Mouse (Mus musculus): ENCODE data around the gene Vgll1.
A peak's percentile ranks its signal among the peaks of the same experiment; 100 is the strongest.

The Vgll1 gene

DNA sequence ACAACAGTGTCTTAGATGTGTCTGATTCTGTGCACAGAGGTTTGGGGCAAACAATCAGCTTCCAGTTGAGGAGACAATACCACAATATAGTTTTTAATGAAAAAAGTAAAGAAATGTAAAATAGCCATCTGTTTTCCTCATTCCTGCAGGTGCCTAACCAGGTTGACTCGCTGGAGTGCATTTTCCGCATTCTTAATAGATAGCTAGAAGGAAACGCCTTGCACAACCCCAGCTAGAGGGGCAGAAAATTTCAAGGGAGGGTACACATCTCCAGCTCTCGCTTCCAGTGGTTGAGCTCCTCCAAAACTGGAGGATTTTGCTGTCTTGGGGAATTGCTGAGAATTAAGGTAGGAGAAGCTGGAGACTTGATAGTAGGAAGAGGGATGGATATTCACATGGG lies at the start of gene Vgll1:
Vgll1 (plus strand) TSS at position 301 of the 400 bp plus-strand sequence.
- no peak for DNase-seq (ENCODE audit: low spot score)

DNA sequence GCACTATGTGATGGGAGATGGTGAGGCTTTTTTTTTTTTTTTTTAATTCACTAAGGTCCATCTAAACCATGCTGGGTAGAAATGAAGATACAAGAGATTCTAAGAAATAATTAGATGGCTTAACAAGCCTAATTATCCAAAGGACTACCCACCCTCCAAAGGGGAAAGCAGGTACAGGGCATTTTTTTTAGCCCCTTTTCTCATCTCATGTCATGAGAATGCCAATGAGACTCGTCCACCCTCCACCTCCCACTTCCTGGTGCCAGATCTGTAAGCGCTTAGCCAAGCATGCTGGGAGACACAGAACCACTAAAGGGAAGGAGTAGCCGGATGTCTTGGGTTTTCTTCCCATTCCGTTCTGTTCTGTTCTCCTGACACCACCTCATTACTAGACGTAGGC lies 45.1 kb upstream of the Vgll1 start, which contains the start of gene Brs3:
Brs3 (plus strand) TSS at position 301 of the 400 bp plus-strand sequence.
- DNase-seq (ENCODE audit: low spot score) = no peak

DNA sequence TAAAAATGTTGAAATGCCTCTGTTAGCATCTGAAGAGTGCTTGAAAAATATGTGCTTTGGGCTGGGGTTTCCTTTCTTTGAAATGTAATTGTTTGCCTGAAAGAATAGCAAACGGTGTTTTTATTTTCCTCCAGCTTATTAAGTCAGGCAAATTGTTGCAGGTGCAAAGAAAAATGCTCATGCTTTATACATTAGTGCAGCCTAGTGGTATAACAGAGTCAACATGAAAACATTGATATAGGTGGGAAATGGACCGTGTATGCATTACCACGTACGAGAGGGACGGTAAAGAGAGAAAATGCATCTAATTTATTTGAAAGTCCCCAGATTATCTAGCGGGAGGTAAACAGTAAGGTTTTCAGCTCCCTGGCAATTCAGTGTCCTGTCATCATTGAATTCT lies 44.0 kb upstream of the Vgll1 start:
- no peak for DNase-seq (ENCODE audit: low spot score)

DNA sequence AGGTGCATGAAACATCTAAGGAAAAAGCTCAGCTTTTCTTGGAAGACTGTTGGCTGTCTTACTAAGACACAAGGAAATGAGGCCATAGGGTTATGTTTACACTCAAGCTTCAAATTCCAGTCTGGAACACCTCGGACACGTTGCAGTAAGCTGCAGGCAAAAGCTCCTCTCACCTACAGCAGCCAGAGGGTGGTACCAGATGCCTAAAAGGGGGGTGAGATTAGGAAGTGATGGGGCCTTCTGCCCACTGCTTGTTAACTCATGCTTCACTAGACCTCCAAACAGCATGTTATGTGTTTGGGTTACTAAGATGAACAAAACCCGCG lies 35.1 kb upstream of the Vgll1 start:
- no peak for DNase-seq (ENCODE audit: low spot score)

DNA sequence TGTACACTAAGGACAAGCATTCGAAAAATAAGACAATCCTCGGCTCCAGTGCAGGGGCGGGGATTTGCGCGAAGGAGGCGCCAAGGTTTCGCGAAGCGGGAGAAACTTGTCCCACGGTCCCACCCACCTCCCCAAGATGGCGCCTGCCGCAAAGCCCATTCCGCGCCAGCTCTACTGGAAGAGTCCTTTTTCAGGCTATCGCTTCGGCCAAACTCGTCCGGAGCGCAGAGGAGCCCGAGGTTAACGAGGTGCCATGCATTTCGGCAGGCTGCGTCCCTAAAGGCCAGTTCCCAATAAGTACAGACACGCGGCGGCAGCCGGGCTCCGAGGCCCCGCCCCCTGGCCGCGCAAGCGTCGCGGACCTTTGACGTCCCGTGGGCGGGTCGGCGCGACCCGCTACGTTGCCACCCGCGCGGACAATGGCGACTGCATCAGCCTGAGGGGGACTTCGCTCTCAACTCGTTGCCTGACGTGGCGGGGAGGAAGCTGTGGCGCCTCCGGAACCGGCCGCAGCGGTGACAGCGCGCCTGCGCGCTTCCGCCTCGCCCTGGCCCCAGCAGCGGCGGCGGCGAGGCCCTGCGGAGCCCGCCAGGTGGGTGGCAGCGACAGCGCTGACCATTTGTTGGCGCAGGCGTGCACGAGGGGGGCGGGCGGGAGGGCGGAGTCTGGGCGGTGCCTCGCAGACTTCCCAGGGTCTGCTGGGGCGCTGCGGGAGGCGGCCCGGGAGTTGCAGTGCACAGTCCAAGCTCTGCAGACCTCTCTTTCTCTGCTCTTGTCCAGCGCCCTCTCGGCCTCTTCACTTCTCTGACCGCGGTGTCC lies 34.5 kb upstream of the Vgll1 start, which contains the start of gene Htatsf1:
Htatsf1 (plus strand) TSS at position 410 of the 819 bp plus-strand sequence.
- peak; percentile 82 for DNase-seq (ENCODE audit: low spot score)

DNA sequence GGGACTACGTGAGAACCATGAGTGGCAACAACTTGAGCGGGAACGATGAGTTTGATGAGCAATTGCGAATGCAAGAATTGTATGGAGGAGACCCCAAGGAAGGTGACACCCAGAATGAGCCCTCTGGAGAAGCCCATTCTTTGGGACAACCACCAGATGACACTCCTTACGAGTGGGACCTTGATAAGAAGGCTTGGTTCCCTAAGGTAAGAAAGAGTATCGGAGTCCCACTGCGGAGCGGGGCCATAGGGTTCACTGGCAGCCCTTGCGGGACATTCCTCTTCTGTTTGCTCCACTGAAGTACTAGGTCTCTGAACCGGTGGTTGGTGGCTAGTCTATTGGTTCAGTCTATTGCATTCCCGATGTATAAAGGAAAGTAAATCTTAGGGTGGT lies 33.9 kb upstream of the Vgll1 start:
- DNase-seq (ENCODE audit: low spot score) = no peak

DNA sequence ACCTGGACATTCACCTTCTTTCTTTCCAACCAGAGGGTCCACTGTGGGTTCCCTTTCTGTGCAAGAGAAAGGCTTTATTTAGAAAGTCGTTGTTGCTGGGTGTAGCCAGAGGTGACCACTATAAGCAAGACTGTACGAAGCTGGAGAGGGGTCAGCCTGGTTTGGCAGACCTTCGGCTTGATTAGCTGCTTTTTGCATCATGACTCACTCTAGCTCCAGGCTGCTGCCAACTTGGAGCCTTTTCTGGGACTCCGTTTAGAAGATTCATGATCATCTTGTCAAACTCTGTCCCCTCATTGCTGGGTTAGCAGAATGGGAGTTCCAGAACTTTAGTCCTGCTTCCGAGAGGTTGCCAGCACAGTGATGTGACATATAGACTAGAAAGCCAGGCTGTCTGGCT lies 6.4 kb upstream of the Vgll1 start:
- DNase-seq (ENCODE audit: low spot score) = no peak

DNA sequence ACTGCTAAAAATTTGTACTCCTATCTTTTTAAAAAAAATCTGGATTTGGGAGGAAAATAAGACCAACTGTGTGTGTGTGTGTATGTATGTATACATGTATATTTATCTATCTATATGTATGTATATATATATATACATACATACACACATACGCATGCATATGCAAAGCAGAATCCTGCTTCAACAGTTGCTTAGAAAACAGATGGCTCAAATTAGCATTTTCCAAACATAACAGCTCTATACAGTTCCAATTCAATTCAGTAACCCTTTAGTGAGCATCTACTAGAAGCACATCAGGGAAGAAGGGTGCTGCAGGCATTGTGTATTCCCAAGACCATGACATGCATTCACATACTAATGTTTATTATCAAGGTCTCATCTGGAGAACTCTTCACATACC lies 15.5 kb downstream of the Vgll1 start:
- no peak for DNase-seq (ENCODE audit: low spot score)

DNA sequence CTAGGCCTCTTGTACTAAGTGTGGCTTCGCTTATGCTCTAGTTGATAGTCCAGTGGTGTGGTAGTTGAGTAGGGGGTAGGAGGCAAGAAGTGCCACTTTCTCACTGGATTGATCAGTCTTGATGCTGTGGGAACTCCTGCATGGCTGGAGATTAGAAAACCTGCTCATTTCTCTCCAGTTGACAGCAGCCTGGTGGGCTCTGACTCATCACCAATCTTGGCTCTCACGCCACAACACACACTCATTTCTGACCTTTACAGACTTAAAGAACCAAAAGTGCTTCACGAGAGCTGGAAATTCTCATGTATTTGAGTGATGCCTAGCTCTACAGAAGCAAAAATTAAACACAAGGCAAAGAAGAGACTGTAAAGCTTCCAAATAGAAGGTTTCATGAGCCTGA lies 19.1 kb downstream of the Vgll1 start:
- DNase-seq (ENCODE audit: low spot score) = no peak

DNA sequence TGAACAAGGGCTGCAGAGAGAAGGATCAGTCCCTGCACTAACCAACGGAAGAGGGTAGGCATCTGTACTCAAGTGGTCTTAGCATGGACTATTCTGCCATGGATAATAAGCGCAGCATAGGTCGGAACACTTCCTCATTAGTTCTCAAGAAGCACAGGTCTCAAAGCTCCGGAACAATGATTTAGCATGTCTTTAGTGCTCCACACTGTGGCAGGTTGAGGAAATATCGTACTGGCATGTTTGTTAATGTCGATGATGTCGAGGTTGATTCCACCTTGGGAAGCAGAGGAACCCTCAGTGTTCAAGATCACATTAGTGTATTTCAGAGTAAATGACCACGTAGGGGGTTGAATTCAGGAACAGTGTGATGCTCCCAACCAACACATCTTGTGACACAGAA lies 30.2 kb downstream of the Vgll1 start:
- no peak for DNase-seq (ENCODE audit: low spot score)

DNA sequence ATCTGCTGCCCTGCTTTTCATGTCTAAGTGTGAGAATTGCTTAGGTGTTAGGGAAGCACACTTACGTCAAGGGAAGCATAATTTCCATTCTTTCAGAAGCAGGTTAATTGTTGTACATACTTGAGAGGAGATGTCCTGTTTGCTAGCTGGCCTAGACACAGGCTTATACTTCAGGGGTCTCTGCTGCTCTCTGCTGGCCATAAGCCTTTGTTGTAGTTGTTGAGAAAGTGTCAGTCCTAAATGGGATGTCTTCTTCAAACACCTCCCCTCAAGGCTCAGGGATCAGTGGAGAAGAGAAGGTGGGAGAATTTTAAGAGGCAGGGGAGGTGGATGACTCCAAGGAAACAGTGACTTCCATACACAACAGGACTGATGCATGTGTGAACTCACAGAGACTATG lies 32.9 kb downstream of the Vgll1 start:
- DNase-seq (ENCODE audit: low spot score) = no peak

DNA sequence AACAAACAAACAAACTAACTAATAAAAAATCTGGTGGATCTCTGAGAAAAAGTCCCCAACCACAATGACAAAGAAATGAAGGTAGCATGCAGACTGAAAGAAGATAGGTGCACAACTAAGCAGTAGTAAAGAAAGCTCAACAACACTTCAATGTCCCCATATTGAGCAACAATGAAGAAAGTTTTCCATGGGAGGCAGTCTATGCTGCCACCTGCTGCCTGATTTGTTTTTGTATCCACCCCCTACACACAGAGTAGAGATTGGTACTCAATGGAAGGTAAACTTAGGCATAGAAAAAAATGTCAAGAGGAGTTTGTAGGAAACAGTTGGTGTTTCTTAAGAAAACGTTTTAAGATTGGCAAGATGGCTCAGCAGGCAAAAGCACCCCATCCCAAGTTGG lies 42.7 kb downstream of the Vgll1 start:
- no peak for DNase-seq (ENCODE audit: low spot score)

DNA sequence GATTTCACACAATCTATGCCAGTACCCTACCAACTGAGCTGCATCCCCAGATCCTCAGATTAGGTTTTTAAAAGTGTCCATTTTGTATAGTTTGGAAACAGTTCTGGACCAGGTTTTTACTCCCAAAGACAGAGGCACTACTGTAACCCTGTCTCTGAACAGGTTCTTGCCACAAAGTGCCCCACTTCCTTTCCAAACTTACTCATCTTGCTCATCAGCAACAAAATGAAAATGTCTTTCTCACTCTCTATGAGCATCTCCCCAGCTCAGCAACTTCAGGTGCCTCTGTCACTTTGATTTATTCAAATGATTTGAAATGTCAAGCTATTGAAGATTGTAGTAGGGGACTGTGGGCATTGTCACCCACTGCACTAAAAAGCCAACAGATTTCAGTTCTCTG lies 49.7 kb downstream of the Vgll1 start:
- no peak for DNase-seq (ENCODE audit: low spot score)

DNA sequence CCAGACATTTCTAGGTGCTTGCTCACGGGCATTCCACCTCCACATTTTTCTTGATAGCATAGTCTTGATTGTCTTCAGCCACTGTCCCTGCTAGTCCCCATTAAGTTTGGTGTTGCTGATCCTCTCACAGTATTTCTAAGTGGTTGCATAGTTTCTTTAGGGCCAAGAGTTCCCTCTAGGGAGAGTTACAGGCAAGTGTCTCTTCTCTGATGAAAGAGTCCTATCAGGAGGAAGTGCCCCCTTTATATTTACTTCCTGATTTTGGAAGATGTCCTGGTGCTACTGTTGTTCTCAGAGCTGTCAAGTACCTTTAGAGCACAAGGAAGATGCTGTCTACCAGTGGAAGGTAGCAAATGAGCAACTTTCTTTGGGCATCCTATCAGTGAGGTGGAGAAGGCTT lies 65.6 kb downstream of the Vgll1 start:
- DNase-seq (ENCODE audit: low spot score) = no peak
